Mouse (Mus musculus) c-Kit-positive CD71-positive TER-119-positive erythroid progenitor cells, embryonic 14.5 days (primary cell): Measurements from ENCODE around the gene Rnf225.
"Not testable (repeated sequence)": the region's sequence is repeated elsewhere in the genome, so short reads cannot be mapped to it uniquely, and the experiment has no call there.

Source experiments
- DNase-seq: peaks from one replicate; pipeline ENCODE4 v3.0.0-alpha.2; 2013; ENCODE audit warnings: low spot score

Rnf225 gene

DNA sequence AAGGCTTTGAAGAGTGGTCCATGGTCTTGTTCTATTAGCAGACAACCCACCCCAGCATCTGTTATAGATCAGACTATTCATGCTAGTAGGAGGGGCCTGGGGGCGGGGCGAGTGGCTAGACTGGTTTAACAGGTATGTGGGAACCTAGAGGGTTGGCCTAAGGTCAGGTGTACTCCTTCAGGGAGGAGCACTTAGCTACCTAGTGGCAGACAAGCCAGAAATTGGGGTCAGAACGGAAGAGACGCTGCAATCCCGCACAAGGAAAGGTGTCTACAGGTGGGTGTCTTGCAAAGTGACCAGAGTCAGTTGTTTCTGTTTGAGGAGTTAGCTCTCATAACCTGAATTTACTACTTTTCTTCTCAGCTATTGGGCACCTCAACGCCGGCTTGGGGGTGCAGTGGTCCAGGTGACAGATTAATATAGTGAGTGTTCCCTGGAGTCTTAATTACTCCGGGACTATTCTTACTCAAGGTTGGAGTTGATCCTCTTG is at the start of gene Rnf225:
Rnf225 (plus strand) TSS at position 226 of the 490 bp plus-strand sequence.
- no peak for DNase-seq

- DNase-seq: no peak
Observed at GRCm38 (mm10) chr7:12880036-12880435, 47.2 kb upstream of the Rnf225 start.

DNA sequence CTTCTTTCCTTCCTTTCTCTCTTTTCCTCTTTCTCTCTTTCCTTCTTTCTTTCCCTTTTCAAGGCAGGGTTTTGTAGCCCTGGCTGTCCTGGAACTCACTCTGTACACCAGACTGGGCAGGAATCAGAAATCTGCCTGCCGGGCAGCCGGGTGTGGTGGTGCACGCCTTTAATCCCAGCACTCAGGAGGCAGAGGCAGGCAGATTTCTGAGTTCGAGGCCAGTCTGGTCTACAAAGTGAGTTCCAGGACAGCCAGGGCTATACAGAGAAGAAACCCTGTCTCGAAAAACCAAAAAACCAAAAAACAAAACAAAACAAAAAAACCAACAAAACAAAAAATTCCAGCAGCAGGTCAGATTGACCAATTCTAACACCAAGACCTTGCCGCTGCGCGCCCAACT is 46.7 kb upstream of the Rnf225 start:
- not testable (repeated sequence) for DNase-seq

- peak; percentile 88 for DNase-seq
Observed at GRCm38 (mm10) chr7:12880911-12881660, 46.1 kb upstream of the Rnf225 start, which contains the start of gene Zfp128. Gene Zfp128, plus strand, starts transcription at chr7:12881177.

- DNase-seq: no peak
Observed at GRCm38 (mm10) chr7:12886563-12887266, 40.5 kb upstream of the Rnf225 start.

DNA sequence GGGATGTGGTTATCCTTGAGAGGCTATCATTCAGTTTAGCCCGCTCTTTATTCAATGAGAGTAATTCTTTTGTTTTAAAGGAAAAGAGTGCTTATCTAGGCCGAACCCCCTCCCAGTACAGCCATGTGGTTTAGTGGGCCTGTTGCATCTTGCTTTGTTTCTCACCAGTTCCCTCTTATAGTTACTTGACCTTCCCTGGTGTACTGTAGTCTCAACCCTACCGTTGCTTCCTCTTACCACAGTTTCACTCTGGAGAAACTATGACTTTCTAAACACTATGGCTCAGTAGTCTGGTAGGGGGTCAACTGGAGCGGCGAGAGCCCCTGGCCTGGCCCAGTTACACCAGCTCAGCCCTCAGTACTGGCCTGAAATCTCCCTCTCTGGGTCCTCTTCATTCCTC is 39.6 kb upstream of the Rnf225 start:
- no peak for DNase-seq

DNA sequence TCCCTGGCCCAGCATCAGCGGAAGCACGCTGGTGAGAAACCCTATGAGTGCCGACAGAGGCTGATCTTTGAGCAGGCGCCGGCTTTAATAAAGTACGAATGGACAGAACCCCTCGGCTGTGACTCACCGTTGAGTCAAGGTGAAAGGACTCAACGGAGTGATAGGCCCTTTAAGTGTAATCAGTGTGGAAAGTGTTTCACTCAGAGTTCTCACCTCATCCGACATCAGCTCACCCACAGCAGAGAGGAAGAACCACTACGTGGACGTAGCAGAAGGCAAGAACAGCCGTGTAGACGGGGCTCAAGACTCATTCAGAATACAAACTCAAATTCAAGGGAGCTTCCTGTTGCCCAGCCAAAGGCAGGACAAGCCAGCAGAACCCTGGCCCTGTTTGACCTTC is 36.3 kb upstream of the Rnf225 start:
- no peak for DNase-seq

DNA sequence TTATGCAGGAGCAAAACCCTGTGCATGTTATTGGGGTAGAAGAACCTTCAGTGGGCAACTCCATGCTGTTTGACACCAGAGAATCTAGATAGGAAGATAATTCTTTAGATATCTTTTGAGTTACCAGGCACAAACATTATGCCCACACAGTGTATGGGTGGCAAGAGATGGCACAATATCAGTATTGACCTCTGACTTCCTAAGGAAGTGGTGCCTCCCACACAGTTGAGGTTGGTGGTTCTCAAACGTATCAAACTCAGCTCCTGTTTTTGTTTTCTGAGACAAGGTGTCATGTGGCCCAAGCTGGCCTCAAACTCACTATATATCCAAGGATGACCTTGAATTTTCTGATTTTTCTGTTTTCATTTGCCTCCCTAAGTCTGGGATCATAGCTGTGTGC is 35.9 kb upstream of the Rnf225 start:
- DNase-seq: no peak

DNA sequence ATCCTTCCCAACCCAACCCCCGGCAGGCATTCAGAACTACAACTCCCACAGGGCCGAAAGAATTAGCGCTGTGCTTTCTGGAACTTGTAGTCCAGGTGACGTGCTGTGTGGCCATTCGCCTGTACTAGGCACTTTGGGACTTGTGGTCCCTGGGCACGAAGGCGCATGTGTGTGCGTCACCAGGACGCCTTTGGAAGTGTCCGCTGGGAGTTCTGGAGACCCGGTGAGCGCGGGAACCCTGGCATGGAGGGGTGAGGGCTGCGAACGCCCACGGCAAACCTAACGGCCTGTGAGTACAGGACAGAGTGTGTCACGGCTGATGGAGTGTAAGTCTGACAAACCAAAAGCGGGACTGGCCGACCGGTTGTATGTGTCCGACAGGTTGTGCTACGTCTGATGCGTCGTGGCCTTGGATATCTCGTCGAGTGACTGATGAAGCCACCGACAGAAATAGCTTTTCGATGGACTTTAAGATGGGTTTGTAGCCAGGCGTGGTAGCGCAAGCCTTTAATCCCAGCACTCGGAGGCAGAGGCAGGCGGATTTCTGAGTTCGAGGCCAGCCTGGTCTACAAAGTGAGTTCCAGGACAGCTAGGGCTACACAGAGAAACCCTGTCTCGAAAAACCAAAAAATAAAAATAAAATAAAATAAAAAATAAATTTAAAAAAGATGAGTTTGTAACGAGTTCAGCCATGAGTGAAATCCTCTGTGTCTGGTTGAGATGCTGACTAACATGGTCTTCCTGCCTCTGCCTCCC is 29.4 kb upstream of the Rnf225 start, which contains the start of gene Zscan22:
Zscan22 (plus strand) TSS at position 161 of the 756 bp plus-strand sequence.
- peak; percentile 83 for DNase-seq

DNA sequence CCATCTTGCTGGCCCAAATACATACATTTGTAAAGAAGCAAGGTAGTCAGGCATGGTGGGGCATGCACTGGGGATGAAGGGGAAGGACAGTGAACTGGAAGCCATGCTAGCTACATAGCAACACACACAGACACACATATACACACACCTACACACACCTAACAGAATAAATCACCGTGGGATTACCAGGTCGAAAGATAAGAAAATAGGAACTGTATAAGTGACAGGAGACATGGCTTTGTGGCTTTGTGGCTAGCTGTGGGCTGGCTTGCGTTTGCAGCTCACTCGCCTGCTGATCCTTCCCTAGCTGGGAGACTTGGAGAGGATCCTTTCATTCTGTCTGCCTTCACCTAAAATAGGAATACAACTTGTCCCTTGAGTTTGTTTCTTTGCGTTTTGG is 25.7 kb upstream of the Rnf225 start:
- DNase-seq: no peak

DNA sequence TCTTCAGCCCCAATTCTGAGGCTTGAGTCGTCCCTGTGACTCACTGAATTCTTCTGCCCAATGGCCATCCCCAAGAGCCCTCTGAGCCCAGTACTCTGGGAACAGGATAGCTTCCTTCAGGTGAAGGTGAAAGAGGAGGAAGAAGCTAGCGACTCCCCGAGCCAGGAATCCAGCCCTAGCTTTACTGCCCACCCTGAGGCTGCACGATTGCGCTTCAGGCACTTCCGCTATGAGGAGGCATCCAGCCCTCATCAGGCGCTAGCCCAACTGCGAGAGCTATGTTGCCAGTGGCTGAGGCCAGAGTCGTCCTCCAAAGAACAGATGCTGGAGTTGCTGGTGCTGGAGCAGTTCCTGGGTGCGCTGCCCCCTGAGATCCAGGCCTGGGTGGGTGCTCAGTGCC is 23.6 kb upstream of the Rnf225 start:
- DNase-seq: no peak

- DNase-seq: no peak
Observed at GRCm38 (mm10) chr7:12905146-12905545, 22.1 kb upstream of the Rnf225 start.

- DNase-seq: peak; percentile 92
Observed at GRCm38 (mm10) chr7:12909498-12909962, 17.7 kb upstream of the Rnf225 start.

DNA sequence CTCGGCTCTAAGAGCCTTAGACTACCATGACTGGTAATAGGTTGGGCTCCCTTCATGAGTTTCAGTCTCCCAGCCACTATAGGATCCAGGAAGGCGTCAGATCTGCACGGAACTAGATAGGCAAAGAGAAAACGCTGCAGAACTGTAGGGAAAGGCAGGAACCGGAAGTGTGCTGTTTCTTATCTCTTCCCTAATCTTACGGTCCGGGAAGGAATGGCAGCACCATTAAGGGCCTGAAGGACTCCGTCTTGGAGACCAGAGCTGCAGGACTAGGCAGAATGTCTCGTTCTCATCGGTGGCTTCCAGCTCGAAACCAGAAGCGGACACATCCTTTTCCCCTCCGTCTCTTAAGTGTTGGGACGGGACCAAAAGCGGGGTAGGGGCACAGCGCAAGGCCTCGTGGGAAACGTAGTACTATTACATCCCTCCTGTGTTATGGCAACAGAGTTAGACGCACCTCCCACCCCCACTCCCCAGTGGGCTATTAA is 17.0 kb upstream of the Rnf225 start:
- DNase-seq: peak; percentile 78

GRCm38 (mm10) chr7:12913556-12913955 is 13.7 kb upstream of the Rnf225 start:
- DNase-seq: no peak

DNA sequence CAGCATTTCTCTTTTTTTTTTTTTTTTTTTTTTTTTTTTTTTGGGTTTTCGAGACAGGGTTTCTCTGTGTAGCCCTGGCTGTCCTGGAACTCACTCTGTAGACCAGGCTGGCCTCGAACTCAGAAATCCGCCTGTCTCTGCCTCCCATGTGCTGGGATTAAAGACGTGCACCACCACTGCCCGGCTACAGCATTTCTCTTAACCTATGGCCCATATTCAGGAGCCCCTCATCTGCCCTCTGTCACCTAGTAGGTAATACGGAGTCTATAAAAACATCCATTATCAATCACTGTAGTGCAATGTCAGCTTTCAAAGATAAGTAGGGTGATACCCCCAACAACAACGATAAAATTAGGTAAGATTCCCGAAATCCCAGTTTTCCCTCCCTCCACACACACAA is 6.7 kb upstream of the Rnf225 start:
- DNase-seq: not testable (repeated sequence)

GRCm38 (mm10) chr7:12921318-12921704 is 5.9 kb upstream of the Rnf225 start:
- DNase-seq: no peak

DNA sequence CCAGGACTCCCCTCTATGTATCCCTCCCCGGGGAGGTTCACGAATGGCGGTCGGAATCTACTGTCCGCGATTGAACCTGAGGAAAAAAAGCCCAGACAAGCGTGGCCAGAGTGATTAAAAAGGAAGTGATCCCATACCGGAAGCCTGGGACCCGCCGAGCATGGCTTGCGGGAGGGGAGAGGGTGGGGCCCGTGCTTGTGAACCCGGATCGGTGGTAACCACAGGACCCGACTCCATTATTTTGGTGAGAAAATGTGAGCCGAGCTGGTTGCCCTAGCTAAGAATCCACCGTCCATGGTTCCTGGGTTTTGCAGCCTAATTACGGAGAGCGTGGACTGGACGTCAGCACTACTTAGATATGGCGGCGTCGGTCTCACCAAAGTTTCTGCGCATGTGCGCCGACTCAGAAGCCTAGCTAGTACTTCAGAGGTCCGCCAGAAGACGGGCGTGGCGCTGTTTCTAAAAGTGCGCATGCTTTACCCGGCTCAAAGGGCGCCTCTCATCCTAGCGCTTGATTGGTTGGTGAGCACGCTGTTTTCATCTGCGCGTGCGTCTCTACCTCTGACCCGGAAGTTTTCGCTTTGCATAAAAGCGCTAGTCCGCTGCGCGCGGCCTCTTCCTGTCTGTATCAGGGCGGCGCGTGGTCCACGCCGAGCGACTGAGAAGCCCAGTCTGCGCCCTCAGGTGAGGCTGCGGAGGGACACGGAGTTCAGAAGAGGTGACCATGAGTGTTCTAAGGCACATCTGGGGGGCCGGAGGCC is 5.3 kb upstream of the Rnf225 start, which contains the start of gene Rps5:
Rps5 (plus strand) TSS at position 586 of the 761 bp plus-strand sequence.
- DNase-seq: peak; percentile 99

- no peak for DNase-seq
Observed at GRCm38 (mm10) chr7:12922729-12923128, 4.5 kb upstream of the Rnf225 start.

- no peak for DNase-seq
Observed at GRCm38 (mm10) chr7:12926316-12926715, 900 bp upstream of the Rnf225 start.
